Mouse (Mus musculus) liver, embryonic 11.5 days (tissue): ENCODE measurements around the gene Fsd2. TPM values are rescaled to one million over a fixed set of nuclear protein-coding genes. Genes with fewer than 3 reads are reported as not detected.

Experiments used
- ATAC-seq: fragments of 200-750 bp; cut with Nextera tagmentation; replicated peaks from 2 replicates; pipeline ENCODE4 v1.8.0; 2017; ENCODE audit warnings: moderate number of reproducible peaks, mild to moderate bottlenecking, moderate TSS enrichment, moderate library complexity; ENCODE audit not compliant: low FRiP score
- DNase-seq: peaks from one replicate; pipeline ENCODE4 v3.0.0-alpha.2; 2017; ENCODE audit warnings: low spot score
- H3K27ac ChIP-seq: fragments of 300-500 bp; sonication (generic); 2 replicates; pipeline ENCODE4 v1.5.1; 2014; ENCODE audit warnings: mild to moderate bottlenecking, low read depth, low read length, control low read depth
- H3K27me3 ChIP-seq: fragments of 300-500 bp; sonication (generic); replicated peaks from 2 replicates; pipeline ENCODE4 v1.6.1; 2014; ENCODE audit warnings: low read length, mixed read lengths; ENCODE audit not compliant: control insufficient read depth, insufficient read depth
- H3K36me3 ChIP-seq: fragments of 300-500 bp; sonication (generic); 2 replicates; pipeline ENCODE4 v1.6.1; 2014; ENCODE audit warnings: mild to moderate bottlenecking, low read length, moderate library complexity, mixed read lengths; ENCODE audit not compliant: control insufficient read depth, insufficient read depth
- H3K4me1 ChIP-seq: fragments of 300-500 bp; sonication (generic); replicated peaks from 2 replicates; pipeline ENCODE4 v1.6.1; 2014; ENCODE audit warnings: low read length, mixed read lengths; ENCODE audit not compliant: control insufficient read depth, insufficient read depth
- H3K4me2 ChIP-seq: fragments of 300-500 bp; sonication (generic); 2 replicates; pipeline ENCODE4 v1.6.1; 2014; ENCODE audit warnings: mild to moderate bottlenecking, control low read depth, moderate library complexity
- H3K4me3 ChIP-seq: fragments of 300-500 bp; sonication (generic); 2 replicates; pipeline ENCODE4 v1.5.1; 2014; ENCODE audit warnings: low read depth, low read length, control low read depth
- H3K9ac ChIP-seq: fragments of 300-500 bp; sonication (generic); 2 replicates; pipeline ENCODE4 v1.6.1; 2014; ENCODE audit warnings: low read depth, low read length, control low read depth
- H3K9me3 ChIP-seq: fragments of 300-500 bp; sonication (generic); 2 replicates; pipeline ENCODE4 v1.6.1; 2016; ENCODE audit warnings: low read length, inconsistent platforms, mixed read lengths; ENCODE audit not compliant: control insufficient read depth
- WGBS: fragments of 180-500 bp; shearing (Covaris S2); extraction: QIAGEN DNeasy Blood & Tissue Kit; methylation state at CpG from one replicate; pipeline ENCODE4 v1.1.7; 2014; 5-methylcytosine and 5-hydroxymethylcytosine counted together
- polyA plus RNA-seq: library from polyadenylated mRNA; unstranded; fragments of >200 nt; fragmentation: Nextera tagmentation; extraction: Ambion mirVana; gene quantifications from 2 replicates; pipeline ENCODE4 v1.2.1, GENCODE M21; 2014

The Fsd2 gene
- polyA plus RNA-seq, 1 experiment from 2014 or later: 0.19 TPM

GRCm38 (mm10) chr7:81523008-81523662 is 43.6 kb downstream of the Fsd2 start:
- Histone ChIP-seq H3K27ac (peak overlapping the region; percentile 78), H3K4me3 (peak overlapping the region; percentile 70), H3K36me3 (0 out of 2 replicates have a peak, but pooled peaks cover 7% of the 10 kb centered on the region), H3K9ac (peak overlapping the region; percentile 80), H3K4me2 (peak overlapping the region; percentile 86), H3K4me1 (peaks cover 14% of the 10 kb centered on the region), H3K9me3 (no peaks in the 10 kb centered on the region), H3K27me3 (no peaks in the 10 kb centered on the region)
- under 1% methylated on average over 31 of the region's 31 CpGs for WGBS
- peak; percentile 97 for ATAC-seq
- DNase-seq: peak; percentile 91

- no peak overlapping the region for H3K4me3 ChIP-seq
- no peak for DNase-seq
- H3K36me3 ChIP-seq: no peaks in the 10 kb centered on the region
- no peaks in the 10 kb centered on the region for H3K9me3 ChIP-seq
- H3K27me3 ChIP-seq: 0 out of 2 replicates have a peak, but pooled peaks cover 2% of the 10 kb centered on the region
- no peaks in the 10 kb centered on the region for H3K4me1 ChIP-seq
- H3K9ac ChIP-seq: no peak overlapping the region
- H3K27ac ChIP-seq: no peak overlapping the region
- WGBS: 60% methylated on average over 6 of the region's 6 CpGs
- H3K4me2 ChIP-seq: no peak overlapping the region
- ATAC-seq: no peak
Observed at GRCm38 (mm10) chr7:81516154-81517030, 50.4 kb downstream of the Fsd2 start.

GRCm38 (mm10) chr7:81514906-81515590 is 51.7 kb downstream of the Fsd2 start:
- no peaks in the 10 kb centered on the region for H3K4me1 ChIP-seq
- H3K4me3 ChIP-seq: no peak overlapping the region
- 0 out of 2 replicates have a peak, but pooled peaks cover 2% of the 10 kb centered on the region for H3K27me3 ChIP-seq
- no peaks in the 10 kb centered on the region for H3K9me3 ChIP-seq
- H3K36me3 ChIP-seq: no peaks in the 10 kb centered on the region
- no peak overlapping the region for H3K4me2 ChIP-seq
- H3K27ac ChIP-seq: no peak overlapping the region
- no peak overlapping the region for H3K9ac ChIP-seq
- DNase-seq: no peak
- WGBS: 56% methylated on average over 13 of the region's 13 CpGs
- no peak for ATAC-seq

- no peak for DNase-seq
- no peaks in the 10 kb centered on the region; the same call in 1 of the 2 replicates for H3K27me3 ChIP-seq
Observed at GRCm38 (mm10) chr7:81501050-81501449, 65.7 kb downstream of the Fsd2 start.

GRCm38 (mm10) chr7:81498181-81498580 is 68.6 kb downstream of the Fsd2 start, which contains the start of gene BC048679:
Gene BC048679, minus strand, starts transcription at chr7:81498281.
- Histone ChIP-seq H3K36me3 (no peaks in the 10 kb centered on the region), H3K4me1 (no peaks in the 10 kb centered on the region), H3K4me3 (no peak within 1 kb of the TSS), H3K4me2 (no peak within 1 kb of the TSS), H3K27ac (no peak within 1 kb of the TSS), H3K27me3 (peaks cover 19% of the 10 kb centered on the region), H3K9ac (no peak within 1 kb of the TSS), H3K9me3 (no peaks in the 10 kb centered on the region)
- no peak for ATAC-seq
- WGBS: 44% methylated on average over 7 of the region's 7 CpGs
- no peak for DNase-seq

More at GRCm38 (mm10) chr7:81501050-81501449, 65.7 kb downstream of the Fsd2 start:
- no peak overlapping the region for H3K9ac ChIP-seq
- no peaks in the 10 kb centered on the region for H3K36me3 ChIP-seq
- no peak overlapping the region for H3K27ac ChIP-seq
- no peaks in the 10 kb centered on the region for H3K4me1 ChIP-seq
- ATAC-seq: no peak
- H3K4me2 ChIP-seq: no peak overlapping the region
- no peak overlapping the region for H3K4me3 ChIP-seq
- no peaks in the 10 kb centered on the region for H3K9me3 ChIP-seq
- WGBS: 70% methylated on average over 2 of the region's 2 CpGs

GRCm38 (mm10) chr7:81497171-81497570 is 69.6 kb downstream of the Fsd2 start:
- H3K9me3 ChIP-seq: no peaks in the 10 kb centered on the region
- H3K27me3 ChIP-seq: peaks cover 30% of the 10 kb centered on the region
- DNase-seq: no peak
- H3K4me1 ChIP-seq: no peaks in the 10 kb centered on the region
- H3K4me2 ChIP-seq: no peak overlapping the region
- no peak overlapping the region for H3K9ac ChIP-seq
- H3K4me3 ChIP-seq: no peak overlapping the region
- no peaks in the 10 kb centered on the region for H3K36me3 ChIP-seq
- ATAC-seq: no peak
- WGBS: 53% methylated on average over 6 of the region's 6 CpGs
- H3K27ac ChIP-seq: no peak overlapping the region

GRCm38 (mm10) chr7:81493331-81494021 is 73.3 kb downstream of the Fsd2 start, which contains the start of gene Ap3b2:
Gene Ap3b2, minus strand, starts transcription at chr7:81493925.
- Histone ChIP-seq H3K9me3 (no peaks in the 10 kb centered on the region), H3K4me2 (peak within 1 kb of the TSS; percentile 68), H3K9ac (no peak within 1 kb of the TSS), H3K36me3 (no peaks in the 10 kb centered on the region), H3K27me3 (peaks cover 34% of the 10 kb centered on the region), H3K27ac (no peak within 1 kb of the TSS), H3K4me3 (peak within 1 kb of the TSS; percentile 55), H3K4me1 (no peaks in the 10 kb centered on the region)
- ATAC-seq (peak; percentile 29; the same call in 1 of the 2 replicates), DNase-seq (peak; percentile 79)
- WGBS: under 1% methylated on average over 57 of the region's 57 CpGs

- Histone ChIP-seq H3K4me2 (peak overlapping the region; percentile 68; the same call in 1 of the 2 replicates), H3K4me1 (no peaks in the 10 kb centered on the region), H3K27me3 (peaks cover 34% of the 10 kb centered on the region), H3K9ac (no peak overlapping the region), H3K27ac (no peak overlapping the region), H3K36me3 (no peaks in the 10 kb centered on the region), H3K9me3 (no peaks in the 10 kb centered on the region), H3K4me3 (no peak overlapping the region)
- WGBS: 53% methylated on average over 9 of the region's 9 CpGs
- no peak for DNase-seq
- ATAC-seq: no peak
Observed at GRCm38 (mm10) chr7:81492628-81493027, 74.1 kb downstream of the Fsd2 start.
